Mouse (Mus musculus) frontal cortex, postnatal 25 days (tissue): ENCODE data around the gene Pou6f1.
"Not testable (repeated sequence)": the region's sequence is repeated elsewhere in the genome, so short reads cannot be mapped to it uniquely, and the experiment has no call there.

ENCODE experiments used
- DNase-seq, 2 experiments: peaks; one replicate each; pipeline ENCODE4 v3.0.0; 2022; ENCODE audit warnings: low spot score in 2 of 2

Gene Pou6f1

GRCm38 (mm10) chr15:100576392-100576791 is 23.4 kb downstream of the Pou6f1 start:
- DNase-seq, result no peak

DNA sequence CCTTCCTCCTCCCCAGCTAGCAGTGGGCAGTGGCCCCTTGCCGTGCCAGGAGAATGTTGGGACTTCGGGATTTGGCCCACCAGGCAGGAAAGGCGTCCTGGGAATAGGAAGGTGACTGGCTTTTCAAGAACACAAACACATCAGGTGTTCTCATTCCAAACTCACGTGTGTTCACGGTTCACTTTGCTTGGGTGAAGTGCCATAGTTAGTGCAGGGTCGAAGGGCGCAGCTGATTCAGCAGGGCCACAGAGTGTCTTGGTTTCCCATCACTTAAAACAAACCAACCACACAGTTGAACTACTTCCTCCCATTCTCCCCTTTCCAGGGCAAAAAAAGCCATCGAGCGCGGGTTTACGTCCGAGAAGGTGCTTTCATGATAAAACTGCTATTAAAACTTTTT is 24.4 kb downstream of the Pou6f1 start:
- no peak for DNase-seq

- DNase-seq, result no peak
Observed at GRCm38 (mm10) chr15:100574378-100574777, 25.4 kb downstream of the Pou6f1 start.

GRCm38 (mm10) chr15:100573946-100574345 is 25.8 kb downstream of the Pou6f1 start:
- no peak for DNase-seq

- no peak for DNase-seq
Observed at GRCm38 (mm10) chr15:100569239-100569638, 30.5 kb downstream of the Pou6f1 start.

DNA sequence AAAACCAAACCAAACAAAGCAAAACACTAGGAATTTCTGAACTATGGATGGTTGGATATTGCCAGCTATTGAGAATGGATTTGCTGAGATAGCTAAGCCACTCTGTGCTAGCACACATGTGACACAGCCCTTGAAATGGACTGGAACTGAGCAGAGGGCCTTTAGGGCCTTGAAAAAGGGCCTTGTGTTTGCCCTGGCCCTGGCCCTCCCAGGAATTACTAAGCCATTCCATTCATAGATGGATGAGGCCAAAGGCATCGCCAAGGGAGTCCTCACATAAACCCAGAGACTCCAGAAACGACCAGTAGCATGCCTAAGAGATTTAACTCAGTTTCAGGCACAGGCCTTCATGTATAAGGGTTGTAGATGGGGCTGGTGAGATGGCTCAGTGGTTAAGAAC is 33.3 kb downstream of the Pou6f1 start:
- no peak for DNase-seq

DNA sequence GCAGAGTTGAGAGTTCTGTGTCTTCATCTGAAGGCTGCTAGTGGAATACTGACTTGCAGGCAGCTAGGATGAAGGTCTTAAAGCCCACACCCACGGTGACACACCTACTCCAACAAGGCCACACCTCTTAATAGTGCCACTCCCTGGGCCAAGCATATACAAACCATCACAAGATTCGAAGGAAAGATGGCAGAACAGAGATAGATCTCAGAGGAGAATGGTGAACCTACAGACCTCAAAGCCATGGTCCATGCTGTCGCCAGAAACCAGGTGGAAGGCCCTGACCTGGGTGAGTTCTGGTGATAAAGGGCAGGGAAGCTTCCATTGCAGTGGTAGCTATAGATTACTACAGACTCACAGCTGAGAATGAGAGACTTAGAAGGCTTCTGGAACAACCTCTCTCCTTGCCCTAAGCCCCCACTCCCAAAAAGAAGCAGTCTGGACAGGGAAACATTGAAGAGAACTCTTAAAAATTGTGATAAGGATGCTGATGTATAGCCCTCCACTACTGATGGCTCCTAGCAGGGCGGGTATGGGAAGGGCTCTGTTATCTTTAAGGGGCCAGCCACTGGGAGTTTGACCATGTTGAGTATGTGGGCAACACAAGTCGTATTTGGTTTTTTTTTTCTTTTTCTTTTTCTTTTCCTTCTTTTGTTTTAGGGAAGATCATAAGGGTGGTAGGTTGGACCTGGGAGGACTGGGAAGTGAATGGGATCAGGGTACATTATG is 41.9 kb downstream of the Pou6f1 start:
- DNase-seq, result no peak

DNA sequence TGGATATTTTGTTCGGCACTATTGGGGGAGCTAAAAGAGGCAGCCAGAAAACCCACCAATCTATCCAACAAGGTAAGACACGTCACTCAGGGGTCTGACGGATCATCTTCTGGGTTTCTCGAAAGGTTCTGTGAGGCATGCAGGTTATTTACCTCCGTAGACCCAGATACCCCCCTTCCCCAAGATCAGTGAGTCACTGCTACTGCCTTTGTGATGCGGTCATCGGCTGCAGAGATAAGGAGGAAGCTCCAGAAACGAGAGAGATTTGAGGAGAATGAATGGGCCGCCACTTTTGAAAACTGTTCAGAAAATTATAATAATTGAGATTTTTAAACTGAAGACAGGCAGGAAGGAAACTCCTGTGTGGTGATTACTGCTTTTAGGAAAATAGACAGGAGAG is 43.4 kb downstream of the Pou6f1 start:
- DNase-seq, result no peak

- no peak for DNase-seq
Observed at GRCm38 (mm10) chr15:100555965-100556364, 43.8 kb downstream of the Pou6f1 start.

- DNase-seq, result peak; percentile 97 to 99
Observed at GRCm38 (mm10) chr15:100551326-100552307, 48.2 kb downstream of the Pou6f1 start, which contains the start of gene Tfcp2. TSS of gene Tfcp2 (minus strand) at chr15:100552008.

GRCm38 (mm10) chr15:100550280-100550679 is 49.5 kb downstream of the Pou6f1 start:
- no peak for DNase-seq

GRCm38 (mm10) chr15:100543651-100544030 is 56.1 kb downstream of the Pou6f1 start:
- not testable (repeated sequence) for DNase-seq

DNA sequence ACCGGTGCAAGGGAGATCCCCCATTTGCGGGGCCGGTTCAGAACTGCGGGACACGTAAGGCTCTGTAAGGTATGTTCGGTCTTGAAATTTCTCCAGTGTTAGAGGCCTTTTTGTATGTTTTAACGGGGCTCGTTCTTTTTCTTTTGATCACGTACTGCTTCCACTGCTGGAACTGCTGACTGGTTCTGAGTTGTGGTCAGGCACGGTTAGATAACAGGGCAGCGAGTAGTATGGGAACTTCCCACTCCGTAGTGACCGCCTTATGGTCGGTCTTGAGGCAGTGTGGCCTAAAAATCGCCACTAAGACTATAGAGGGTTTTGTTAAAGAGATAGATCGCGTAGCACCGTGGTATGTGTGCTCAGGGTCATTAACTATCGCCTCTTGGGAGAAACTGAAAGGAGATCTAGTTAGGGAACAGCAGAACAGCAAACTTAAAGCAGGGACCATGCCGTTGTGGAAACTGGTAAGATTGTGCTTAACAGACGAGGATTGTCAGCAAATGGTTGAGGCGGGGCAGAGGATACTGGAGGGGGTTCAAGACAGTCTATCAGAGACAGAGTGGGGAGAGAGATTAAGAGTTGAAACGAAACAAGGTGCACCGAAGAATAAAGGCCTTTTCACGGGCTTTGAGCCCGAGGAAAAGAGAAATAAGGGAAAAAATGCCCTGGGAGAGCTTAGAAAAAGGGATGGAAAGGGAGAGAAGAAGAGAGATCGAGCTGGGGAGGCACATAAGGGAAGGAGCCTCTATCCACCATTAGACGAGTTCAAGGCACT is 56.7 kb downstream of the Pou6f1 start:
- not testable (repeated sequence) for DNase-seq

DNA sequence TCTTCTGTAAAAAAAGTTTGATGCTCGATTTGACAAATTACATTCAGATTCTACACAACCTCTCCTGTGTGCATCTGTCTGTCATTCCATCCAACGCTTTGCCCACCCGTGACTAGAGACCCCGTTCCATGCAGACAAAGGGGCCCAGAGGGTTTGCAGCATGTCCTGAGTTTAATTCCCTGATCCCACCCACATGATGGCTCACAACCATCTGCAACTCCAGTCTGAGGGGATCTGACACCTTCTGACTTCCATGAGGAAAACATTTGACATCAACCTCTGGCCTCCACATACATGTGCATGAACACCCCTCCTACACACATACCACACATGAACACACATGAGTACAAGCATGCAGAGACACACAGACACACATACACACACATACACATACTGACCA is 58.4 kb downstream of the Pou6f1 start:
- DNase-seq, result no peak

- DNase-seq, result not testable (repeated sequence)
Observed at GRCm38 (mm10) chr15:100541001-100541400, 58.8 kb downstream of the Pou6f1 start.

GRCm38 (mm10) chr15:100539411-100539810 is 60.4 kb downstream of the Pou6f1 start:
- DNase-seq, result no peak

- no peak for DNase-seq
Observed at GRCm38 (mm10) chr15:100537913-100538312, 61.9 kb downstream of the Pou6f1 start.

DNA sequence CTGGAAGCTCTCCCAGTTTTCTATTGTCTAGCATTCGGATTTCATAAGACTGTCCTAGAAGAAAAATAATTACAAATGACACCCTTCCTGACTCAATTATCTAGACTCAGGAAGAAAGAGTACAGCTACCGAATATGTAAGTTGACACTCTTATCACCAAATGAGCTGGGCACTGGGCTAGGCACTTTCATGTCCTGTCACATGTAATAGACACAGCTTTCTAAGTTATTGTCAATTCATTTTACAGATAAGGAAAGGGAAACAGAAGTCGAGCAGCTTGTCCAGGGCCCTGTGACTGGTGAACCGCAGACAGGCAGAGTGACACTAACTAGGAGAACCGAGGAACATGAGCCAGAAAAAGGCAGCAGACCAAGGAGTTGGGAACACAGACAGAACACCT is 71.9 kb downstream of the Pou6f1 start:
- DNase-seq, result no peak

DNA sequence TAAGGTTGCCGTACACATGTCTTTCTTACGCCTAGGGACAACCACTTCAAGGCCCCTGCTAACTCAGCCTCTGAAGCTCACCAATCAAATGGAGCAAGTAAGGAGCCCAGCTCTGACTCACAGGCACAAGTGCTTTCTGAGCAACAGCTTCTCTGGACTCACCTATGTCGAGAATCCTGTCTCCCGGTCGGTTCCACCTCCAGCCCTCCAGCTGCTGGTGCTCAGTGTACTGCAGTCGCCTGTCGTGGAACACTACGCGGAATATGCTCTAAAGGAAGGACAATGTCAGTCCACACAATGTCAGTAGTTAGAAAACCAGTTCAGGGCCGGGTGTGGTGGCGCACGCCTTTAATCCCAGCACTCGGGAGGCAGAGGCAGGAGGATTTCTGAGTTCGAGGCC is 74.4 kb downstream of the Pou6f1 start:
- DNase-seq, result no peak
